Mouse (Mus musculus) hindbrain, embryonic 11.5 days (tissue): Measurements from ENCODE around the gene Rab11fip5. TPM values are rescaled to one million over a fixed set of nuclear protein-coding genes. Genes with fewer than 3 reads are reported as not detected.

Experiments
- ATAC-seq: fragments of 200-750 bp; cut with Nextera tagmentation; 2 replicates; pipeline ENCODE4 v1.8.0; 2017; ENCODE audit warnings: mild to moderate bottlenecking, moderate TSS enrichment, moderate library complexity; ENCODE audit not compliant: low FRiP score
- DNase-seq: peaks from one replicate; pipeline ENCODE4 v3.0.0-alpha.2; 2015; ENCODE audit warnings: low spot score
- H3K27ac ChIP-seq: fragments of 300-500 bp; sonication (generic); 2 replicates; pipeline ENCODE4 v1.5.1; 2014; ENCODE audit warnings: mild to moderate bottlenecking, low read depth, low read length
- H3K27me3 ChIP-seq: fragments of 300-500 bp; sonication (generic); 2 replicates; pipeline ENCODE4 v1.6.1; 2014; ENCODE audit warnings: mild to moderate bottlenecking, low read length, moderate library complexity, mixed read lengths; ENCODE audit not compliant: control insufficient read depth, insufficient read depth
- H3K36me3 ChIP-seq: fragments of 300-500 bp; sonication (generic); 2 replicates; pipeline ENCODE4 v1.6.1; 2014; ENCODE audit warnings: mild to moderate bottlenecking, low read length, moderate library complexity, mixed read lengths; ENCODE audit not compliant: control insufficient read depth, insufficient read depth
- H3K4me1 ChIP-seq: fragments of 300-500 bp; sonication (generic); replicated peaks from 2 replicates; pipeline ENCODE4 v1.6.1; 2014; ENCODE audit warnings: low read length, mixed read lengths; ENCODE audit not compliant: control insufficient read depth, insufficient read depth
- H3K4me2 ChIP-seq: fragments of 300-500 bp; sonication (generic); replicated peaks from 2 replicates; pipeline ENCODE4 v1.6.1; 2014; ENCODE audit warnings: mild to moderate bottlenecking, low read depth, low read length
- H3K4me3 ChIP-seq: fragments of 300-500 bp; sonication (generic); 2 replicates; pipeline ENCODE4 v1.5.1; 2014; ENCODE audit warnings: low read depth, low read length
- H3K9ac ChIP-seq: fragments of 300-500 bp; sonication (generic); 2 replicates; pipeline ENCODE4 v1.6.1; 2014; ENCODE audit warnings: low read depth, low read length
- H3K9me3 ChIP-seq: fragments of 300-500 bp; sonication (generic); 2 replicates; pipeline ENCODE4 v1.6.1; 2016; ENCODE audit warnings: low read length; ENCODE audit not compliant: control insufficient read depth
- WGBS: fragments of 180-500 bp; shearing (Covaris S2); extraction: QIAGEN DNeasy Blood & Tissue Kit; methylation state at CpG from one replicate; pipeline ENCODE4 v1.1.7; 2014; 5-methylcytosine and 5-hydroxymethylcytosine counted together
- polyA plus RNA-seq: library from polyadenylated mRNA; unstranded; fragments of >200 nt; fragmentation: Nextera tagmentation; extraction: Ambion mirVana; gene quantifications from 2 replicates; pipeline ENCODE4 v1.2.1, GENCODE M21; 2014

Gene Rab11fip5
- polyA plus RNA-seq, 1 experiment from 2014 or later, result 4.6 TPM

DNA sequence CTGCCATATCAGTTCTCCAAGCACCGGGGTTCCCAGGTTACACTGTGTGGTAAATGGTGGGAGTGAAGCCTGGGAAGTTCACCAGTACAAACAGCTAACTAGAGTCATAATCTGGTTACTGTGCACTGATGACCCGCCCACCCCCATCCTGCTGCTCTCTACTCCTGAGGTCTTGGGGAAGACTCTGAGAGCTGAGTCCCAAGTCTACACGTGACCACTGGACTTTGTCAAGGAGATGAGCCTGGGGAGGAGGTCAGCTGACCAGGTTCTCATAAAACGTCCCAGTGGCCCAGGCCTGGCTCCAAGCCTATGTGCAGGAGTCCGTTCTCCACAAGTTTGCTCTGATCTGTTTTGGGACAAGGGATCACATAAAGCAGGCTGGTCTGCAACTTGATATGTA, 14.1 kb downstream of the Rab11fip5 start:
- no peaks in the 10 kb centered on the region for H3K36me3 ChIP-seq
- no peak overlapping the region for H3K4me3 ChIP-seq
- ATAC-seq, result no peak
- no peak overlapping the region for H3K9ac ChIP-seq
- no peaks in the 10 kb centered on the region for H3K4me1 ChIP-seq
- no peak overlapping the region for H3K4me2 ChIP-seq
- DNase-seq, result no peak
- 84% methylated on average over 5 of the region's 5 CpGs for WGBS
- H3K27ac ChIP-seq, result no peak overlapping the region
- H3K27me3 ChIP-seq, result no peaks in the 10 kb centered on the region
- no peaks in the 10 kb centered on the region for H3K9me3 ChIP-seq

DNA sequence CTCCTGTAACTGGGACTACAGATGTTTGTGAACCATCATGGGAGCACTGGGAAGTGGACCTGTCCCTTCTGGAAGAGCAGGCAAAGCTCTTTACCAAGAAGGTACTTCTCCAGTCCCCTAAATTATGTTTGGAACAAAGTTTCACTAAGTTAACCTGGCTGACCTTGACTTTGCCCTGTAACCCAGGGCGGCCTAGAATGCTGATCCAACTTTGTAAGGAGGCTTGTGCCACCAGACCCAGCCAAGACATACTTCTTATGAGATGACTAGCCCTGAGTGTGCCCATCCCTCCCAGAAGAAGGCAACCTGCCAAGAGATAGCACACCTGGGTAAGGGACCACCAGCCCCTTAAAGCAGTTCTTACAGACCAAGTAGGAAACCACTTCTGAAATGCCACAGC, 15.6 kb downstream of the Rab11fip5 start:
- Histone ChIP-seq H3K9me3 (no peaks in the 10 kb centered on the region), H3K9ac (no peak overlapping the region), H3K4me3 (no peak overlapping the region), H3K4me2 (no peak overlapping the region), H3K27me3 (no peaks in the 10 kb centered on the region), H3K36me3 (no peaks in the 10 kb centered on the region), H3K4me1 (no peaks in the 10 kb centered on the region), H3K27ac (no peak overlapping the region)
- ATAC-seq, result no peak
- 87% methylated on average over 1 of the region's 1 CpGs for WGBS
- DNase-seq, result no peak

DNA sequence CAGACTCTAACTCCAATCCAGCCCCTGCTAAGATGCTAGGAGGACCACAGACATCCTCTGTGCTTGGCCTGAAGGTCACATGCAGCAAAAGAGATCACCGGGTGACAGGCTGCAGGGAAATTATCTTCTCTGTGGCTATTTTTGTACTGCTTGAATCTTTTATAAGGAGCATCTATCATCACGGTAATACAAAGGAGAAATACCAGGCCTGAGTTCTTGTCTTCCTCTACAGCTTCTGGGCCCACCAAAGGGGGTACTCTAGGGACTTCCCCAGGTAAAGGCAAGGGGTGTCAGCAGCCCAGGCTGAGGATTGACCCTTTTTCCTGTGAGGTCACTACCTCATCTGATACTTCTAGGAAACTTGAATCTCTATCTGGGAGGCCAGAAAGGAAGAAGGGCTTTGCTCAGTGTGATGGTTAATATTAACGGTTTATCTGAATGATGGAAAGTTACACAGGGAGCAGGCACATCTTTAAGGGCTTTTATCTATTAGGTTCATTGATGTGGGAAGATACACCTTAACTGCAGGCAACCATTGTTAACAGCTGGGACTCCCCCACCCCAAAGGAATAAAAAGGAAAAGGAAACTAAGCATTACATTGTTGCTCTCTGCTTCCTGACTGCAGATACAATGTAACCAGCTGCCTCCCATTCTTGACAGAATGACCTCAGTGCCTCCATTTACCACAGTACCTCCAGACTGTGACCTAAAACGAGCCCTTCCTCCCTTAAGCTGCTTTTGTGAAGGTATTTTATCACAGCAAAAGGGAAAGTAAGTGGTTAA, 17.6 kb downstream of the Rab11fip5 start:
- ATAC-seq, result no peak
- Histone ChIP-seq H3K4me2 (no peak overlapping the region), H3K27me3 (no peaks in the 10 kb centered on the region), H3K4me3 (no peak overlapping the region), H3K9me3 (no peaks in the 10 kb centered on the region), H3K4me1 (no peaks in the 10 kb centered on the region), H3K36me3 (no peaks in the 10 kb centered on the region), H3K27ac (no peak overlapping the region), H3K9ac (no peak overlapping the region)
- DNase-seq, result no peak
- WGBS, result 76% methylated on average over 4 of the region's 4 CpGs

DNA sequence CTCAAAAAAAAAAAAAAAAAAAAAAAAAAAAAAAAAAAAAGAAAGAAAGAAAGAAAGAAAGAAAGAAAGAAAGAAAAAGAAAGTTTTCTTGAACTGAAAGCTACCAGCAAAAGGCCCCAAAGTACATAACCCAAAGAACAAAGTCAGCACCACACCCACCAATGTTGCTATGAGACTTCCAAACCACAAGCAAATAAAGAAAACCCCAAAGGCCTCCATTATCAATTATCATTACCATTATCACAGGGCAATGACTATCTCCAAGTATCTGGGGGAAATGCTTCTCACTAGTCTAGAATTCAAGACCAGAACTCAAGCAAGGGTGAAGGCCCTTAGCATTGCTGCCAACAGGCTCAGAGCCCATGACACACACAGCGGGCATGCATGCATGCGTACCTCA, 18.7 kb downstream of the Rab11fip5 start:
- ATAC-seq (no peak), DNase-seq (no peak)
- Histone ChIP-seq H3K9me3 (no peaks in the 10 kb centered on the region), H3K4me3 (no peak overlapping the region), H3K36me3 (no peaks in the 10 kb centered on the region), H3K4me2 (no peak overlapping the region), H3K4me1 (no peaks in the 10 kb centered on the region), H3K27ac (no peak overlapping the region), H3K9ac (no peak overlapping the region), H3K27me3 (no peaks in the 10 kb centered on the region)
- WGBS, result 98% methylated on average over 2 of the region's 2 CpGs

DNA sequence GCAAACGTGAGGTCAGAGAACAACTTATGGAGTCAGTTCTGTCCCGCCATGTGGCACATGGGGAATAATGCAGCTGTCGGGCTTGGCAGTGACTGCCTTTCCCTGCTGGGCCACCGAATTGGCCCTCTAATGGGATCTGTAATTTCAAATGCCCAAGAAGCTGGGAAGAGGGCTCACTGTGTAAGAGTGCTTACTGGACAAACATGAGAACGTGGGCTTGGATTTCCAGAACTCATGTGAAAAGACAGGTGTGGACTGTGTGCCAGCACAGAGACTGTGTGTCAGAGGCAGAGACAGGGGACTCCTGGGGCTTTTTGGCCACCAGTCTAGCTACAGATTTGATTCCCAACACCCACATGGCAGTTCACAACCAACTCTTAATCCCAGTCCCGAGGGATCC, 19.7 kb downstream of the Rab11fip5 start:
- no peak for ATAC-seq
- 76% methylated on average over 6 of the region's 6 CpGs for WGBS

DNA sequence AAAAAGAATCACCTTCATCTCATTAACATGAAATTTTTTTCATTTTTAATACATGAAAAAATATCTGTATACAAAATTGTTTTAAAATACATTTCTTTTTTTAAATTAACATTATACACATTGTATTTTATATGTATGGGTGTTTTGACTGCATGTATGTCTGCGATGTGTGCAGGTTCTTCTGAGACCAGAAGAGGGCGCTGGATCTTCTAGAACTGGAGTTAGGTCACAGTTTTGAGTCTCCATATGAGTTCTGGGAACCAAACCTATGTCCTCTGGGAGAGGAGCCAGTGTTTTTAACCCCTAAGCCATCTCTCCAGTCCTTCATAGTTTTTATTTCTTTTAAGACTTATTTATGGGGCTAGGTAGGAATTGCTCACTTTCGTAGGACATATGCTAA, 20.7 kb downstream of the Rab11fip5 start:
- WGBS, result 69% methylated on average over 3 of the region's 3 CpGs
- Histone ChIP-seq H3K27ac (no peak overlapping the region), H3K27me3 (no peaks in the 10 kb centered on the region), H3K9ac (no peak overlapping the region), H3K4me3 (no peak overlapping the region), H3K4me2 (no peak overlapping the region), H3K36me3 (no peaks in the 10 kb centered on the region), H3K4me1 (no peaks in the 10 kb centered on the region), H3K9me3 (no peaks in the 10 kb centered on the region)
- ATAC-seq (no peak), DNase-seq (no peak)

More for the DNA sequence above, 19.7 kb downstream of the Rab11fip5 start:
- Histone ChIP-seq H3K4me3 (no peak overlapping the region), H3K9ac (no peak overlapping the region), H3K36me3 (no peaks in the 10 kb centered on the region), H3K4me1 (no peaks in the 10 kb centered on the region), H3K27me3 (no peaks in the 10 kb centered on the region), H3K9me3 (no peaks in the 10 kb centered on the region), H3K4me2 (no peak overlapping the region), H3K27ac (no peak overlapping the region)
- no peak for DNase-seq

DNA sequence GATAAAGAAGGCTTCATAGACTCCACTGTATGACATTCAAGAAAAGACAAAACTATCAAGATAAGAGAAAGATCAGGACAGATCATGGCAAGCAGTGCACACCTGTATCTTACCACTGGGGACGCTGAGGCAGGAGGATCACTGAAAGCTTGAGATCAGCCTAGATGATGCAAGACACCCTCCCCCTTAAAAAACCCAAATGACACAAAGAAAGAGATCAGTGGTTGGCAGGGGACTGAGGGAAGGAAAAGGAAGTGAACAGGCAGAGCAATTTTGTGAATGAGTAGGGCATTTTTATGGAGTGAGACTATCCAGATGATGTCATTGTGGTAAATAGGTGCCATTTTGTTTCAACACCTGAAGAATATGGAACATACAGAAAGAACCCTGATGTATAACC, 24.3 kb downstream of the Rab11fip5 start:
- H3K9me3 ChIP-seq, result no peaks in the 10 kb centered on the region
- 92% methylated on average over 1 of the region's 1 CpGs for WGBS
- H3K27me3 ChIP-seq, result no peaks in the 10 kb centered on the region
- no peak overlapping the region for H3K9ac ChIP-seq
- ATAC-seq, result no peak
- no peak for DNase-seq
- no peak overlapping the region for H3K27ac ChIP-seq
- H3K4me2 ChIP-seq, result no peak overlapping the region
- no peak overlapping the region for H3K4me3 ChIP-seq
- no peaks in the 10 kb centered on the region for H3K36me3 ChIP-seq
- no peaks in the 10 kb centered on the region for H3K4me1 ChIP-seq

DNA sequence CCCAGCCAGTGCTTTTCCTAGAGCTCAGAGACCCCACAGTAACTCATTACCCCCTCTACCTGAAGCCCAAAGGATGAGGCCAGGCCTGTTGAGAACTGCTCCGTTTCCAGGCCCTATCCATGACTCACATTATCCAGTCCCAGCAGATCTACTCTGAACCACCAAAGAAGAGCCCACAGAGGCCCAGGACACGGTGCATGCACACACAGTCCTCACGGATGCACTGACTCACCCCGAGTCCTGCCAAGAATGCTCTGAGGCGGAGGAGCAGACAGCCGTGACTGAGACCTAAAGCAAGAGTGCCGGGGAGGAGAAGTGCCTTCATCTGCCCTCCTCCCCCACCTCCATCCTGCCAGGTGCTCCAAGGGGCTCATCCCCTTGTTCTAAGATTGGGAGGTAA, 25.2 kb downstream of the Rab11fip5 start:
- DNase-seq, result no peak
- H3K4me1 ChIP-seq, result no peaks in the 10 kb centered on the region
- 67% methylated on average over 7 of the region's 7 CpGs for WGBS

DNA sequence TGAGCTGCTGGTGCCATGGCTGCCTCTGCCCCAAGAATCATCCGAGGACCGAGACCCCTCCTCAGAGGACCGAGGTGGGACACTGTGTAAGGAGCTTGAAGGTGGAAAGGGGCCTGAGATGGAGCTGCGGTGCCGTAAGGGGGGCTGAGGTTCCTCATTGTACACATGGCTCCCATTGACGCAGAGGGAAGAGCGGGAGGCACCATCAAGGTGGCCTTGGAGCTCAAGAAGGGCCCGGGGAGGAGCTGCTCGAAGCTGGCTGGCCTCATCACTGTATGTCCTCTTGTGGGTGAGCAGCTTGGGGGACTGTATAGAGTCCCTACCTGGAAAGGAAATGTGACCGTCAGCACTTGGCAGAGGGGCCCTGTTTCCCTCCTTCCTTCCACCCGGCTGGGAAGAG, 26.3 kb downstream of the Rab11fip5 start:
- H3K9me3 ChIP-seq, result no peaks in the 10 kb centered on the region
- ATAC-seq, result no peak
- H3K36me3 ChIP-seq, result no peaks in the 10 kb centered on the region
- H3K9ac ChIP-seq, result no peak overlapping the region
- H3K4me2 ChIP-seq, result no peak overlapping the region
- H3K27me3 ChIP-seq, result no peaks in the 10 kb centered on the region
- no peak overlapping the region for H3K27ac ChIP-seq
- no peaks in the 10 kb centered on the region for H3K4me1 ChIP-seq
- WGBS, result 91% methylated on average over 11 of the region's 11 CpGs
- no peak for DNase-seq
- no peak overlapping the region for H3K4me3 ChIP-seq

More for the DNA sequence above, 25.2 kb downstream of the Rab11fip5 start:
- Histone ChIP-seq H3K4me2 (no peak overlapping the region), H3K9me3 (no peaks in the 10 kb centered on the region), H3K4me3 (no peak overlapping the region), H3K27me3 (no peaks in the 10 kb centered on the region), H3K27ac (no peak overlapping the region), H3K9ac (no peak overlapping the region), H3K36me3 (no peaks in the 10 kb centered on the region)
- no peak for ATAC-seq
